Mouse (Mus musculus) layer of hippocampus, postnatal 36 days (tissue): ENCODE results near the gene Glrx5. TPM values are rescaled to one million over a fixed set of nuclear protein-coding genes. Genes with fewer than 3 reads are reported as not detected.

Experiments used
- DNase-seq, 2 experiments: peaks; one replicate each; pipeline ENCODE4 v3.0.0; 2022
- microRNA-seq, 2 experiments: library from miRNA; unstranded; fragments of <30 nt; microRNA quantifications; one replicate each; pipeline ENCODE4 v1.2.0; 2021
- total RNA-seq, 2 experiments: library from RNA; stranded (reverse); gene quantifications; 2 replicates each; pipeline ENCODE4 v1.2.3; 2021

Gene Glrx5
- total RNA-seq, 2 experiments from 2014 or later: 45.6 to 45.9 TPM

DNA sequence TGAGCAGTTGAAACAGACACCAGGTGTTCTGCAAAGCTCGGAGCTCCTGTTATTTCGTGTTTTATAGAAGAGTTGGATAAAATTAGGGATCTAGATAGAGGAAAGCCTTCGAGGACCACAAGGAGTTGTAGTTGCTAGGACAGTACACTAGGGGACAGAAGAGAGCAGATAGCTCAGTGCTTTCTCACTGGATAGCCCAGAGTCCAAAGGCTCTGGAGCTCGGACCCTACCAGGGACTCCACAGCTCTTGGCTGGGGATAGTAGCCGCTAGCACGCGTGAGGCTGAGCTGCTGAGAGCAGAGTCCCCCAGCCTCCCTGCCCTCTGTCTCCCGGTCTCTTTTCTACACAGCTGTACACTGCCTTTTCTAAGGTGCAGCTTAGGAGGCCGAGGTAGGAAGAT is 41.2 kb downstream of the Glrx5 start:
- DNase-seq: peak in 1 of 2 experiments; percentile 34

DNA sequence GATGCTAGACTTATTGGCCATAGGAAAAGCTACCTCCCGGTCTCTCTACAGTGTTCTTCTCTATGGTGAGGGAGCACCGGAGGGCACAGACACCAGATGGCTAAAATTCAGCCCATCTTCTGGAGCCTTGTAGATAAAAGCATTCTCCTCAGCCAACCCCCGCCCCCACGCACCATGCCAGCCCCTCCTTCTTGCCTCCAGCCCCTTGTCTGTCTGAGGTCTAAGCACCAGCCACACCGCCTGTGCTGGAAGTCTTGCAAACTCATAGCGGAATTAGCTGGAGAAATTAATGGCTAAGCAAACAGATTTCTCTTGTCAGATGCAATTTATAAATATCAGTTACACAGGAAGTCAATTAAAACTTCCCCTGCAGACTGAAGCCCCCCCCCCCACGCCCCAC is 43.0 kb downstream of the Glrx5 start:
- DNase-seq: no peak

DNA sequence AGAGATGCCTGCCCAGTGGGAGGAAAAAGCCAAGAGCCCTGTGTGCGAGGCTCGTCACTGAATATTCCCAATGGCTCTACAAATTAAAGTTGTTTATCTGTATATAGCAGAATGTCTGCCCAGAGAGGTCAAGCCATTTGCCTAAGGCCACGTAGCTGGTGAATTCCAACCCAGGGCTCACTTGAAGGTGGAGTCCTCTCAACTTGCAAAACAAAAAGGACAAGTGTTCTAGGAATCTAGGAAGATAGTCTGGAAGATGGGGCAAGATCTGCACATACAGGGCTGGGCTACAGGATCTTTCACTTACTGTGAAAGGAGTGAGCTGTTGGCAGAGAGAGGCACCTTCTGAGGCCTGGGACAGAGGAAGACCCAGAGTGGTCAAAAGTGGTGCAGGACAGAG is 44.0 kb downstream of the Glrx5 start:
- no peak for DNase-seq

DNA sequence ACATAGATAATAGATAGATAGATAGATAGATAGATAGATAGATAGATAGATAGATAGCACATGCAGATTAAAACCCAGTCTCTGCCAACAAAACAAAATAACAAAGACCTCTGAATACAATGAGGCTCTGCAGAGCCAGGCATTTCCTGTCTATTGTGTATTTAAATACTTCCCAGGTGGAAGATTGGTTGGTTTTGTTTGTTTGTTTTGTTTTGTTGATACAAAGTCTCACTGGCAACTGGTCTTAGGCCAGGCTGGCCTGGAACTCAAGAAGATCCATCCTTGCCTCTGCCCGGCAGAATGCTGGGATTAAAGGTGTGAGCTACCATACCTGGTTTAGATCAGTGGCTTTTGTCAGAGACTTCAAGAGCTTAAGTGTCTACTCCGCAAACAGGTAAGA is 44.7 kb downstream of the Glrx5 start:
- no peak for DNase-seq

DNA sequence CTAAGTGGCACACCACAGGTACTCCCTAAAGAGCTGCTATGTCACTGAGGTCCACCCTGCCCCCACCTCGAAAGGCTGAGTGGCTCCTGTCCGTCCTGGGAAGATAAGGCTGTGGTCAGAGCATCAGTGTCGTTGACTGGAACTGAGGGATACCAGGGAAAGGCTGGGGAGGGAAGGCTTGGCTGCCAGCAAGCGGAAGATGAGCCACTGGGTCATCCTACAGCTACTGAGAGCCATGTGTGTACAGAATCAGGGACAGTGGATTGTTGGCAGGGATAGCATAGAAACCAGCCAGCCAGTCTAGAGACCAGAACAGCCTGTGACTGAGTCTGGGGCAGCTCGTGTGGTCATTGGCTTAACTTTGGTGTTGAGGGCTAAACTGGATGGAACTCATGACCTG is 51.7 kb downstream of the Glrx5 start:
- DNase-seq: no peak

DNA sequence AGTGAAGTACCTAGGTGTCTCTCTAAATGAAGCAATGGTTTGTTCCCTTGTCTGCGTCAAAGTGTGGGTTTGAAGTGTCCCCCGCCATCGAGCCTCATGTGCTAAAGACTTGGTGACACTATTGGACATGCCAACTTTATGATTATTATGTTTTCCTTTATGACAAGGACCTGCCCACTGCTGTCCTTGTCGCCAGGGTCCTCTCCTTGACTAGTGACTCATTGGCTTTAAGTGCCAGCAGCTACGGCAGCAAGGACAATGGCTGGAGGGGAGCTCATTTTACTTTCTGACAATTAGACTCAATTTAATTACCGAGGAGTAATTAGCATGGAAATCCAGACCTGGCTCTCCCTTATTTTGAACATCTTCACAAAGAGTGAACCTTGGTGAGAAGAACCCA is 52.3 kb downstream of the Glrx5 start:
- no peak for DNase-seq

DNA sequence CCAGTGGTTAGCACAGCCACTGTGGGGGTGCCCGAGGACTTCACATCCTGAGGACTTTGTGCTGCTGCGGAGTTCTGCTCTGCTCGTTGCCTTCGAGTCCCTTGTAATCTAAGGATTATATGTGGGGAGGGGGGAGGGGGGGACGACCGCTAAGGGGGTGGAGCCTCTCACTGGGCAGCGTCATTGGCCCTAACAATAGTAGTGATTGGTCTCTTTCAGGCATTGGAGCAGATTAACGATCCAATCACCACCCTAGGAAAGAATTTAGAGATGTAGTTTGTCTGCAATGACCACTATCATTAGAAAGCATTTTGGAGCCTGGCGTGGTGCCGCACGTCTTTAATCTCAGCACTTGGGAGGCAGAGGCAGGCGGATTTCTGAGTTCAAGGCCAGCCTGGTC is 52.8 kb downstream of the Glrx5 start:
- no peak for DNase-seq

DNA sequence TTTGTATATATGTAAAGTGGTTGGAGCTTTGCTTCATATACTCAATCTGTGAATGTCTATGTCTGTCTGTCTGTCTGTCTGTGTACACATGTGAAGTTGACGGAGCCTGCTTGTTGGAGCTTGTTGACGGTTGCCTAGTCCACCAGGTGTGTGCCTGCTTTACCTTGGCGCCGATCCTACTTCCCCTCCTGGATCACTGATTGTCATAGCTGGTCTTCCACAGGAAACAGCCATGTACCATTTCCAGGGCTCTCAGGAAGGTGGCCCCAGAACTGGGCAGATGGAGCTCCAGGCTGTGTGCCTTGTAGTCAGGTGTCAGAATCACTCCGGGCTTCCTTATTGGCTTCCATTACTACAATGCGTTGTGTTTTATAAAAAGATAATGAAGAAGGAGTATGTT is 54.3 kb downstream of the Glrx5 start:
- DNase-seq: no peak

DNA sequence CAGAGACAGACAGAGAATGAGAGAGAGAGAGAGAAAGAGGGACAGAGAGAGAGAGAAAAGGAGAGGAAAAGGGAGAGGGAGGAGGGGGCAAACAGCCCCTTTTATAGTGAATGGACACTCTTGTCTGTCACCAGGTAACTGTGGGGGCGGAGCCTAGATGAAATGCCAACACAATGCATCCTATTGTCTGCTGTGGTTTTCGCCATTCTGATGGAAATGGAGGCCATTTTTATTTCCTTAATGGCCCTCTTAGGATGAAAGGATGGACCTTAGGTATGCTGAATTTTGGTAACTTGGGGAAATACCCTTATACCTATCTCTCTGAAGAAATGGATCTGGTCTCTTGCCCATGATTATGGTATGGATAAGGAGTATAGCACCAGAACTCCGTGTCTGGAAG is 54.9 kb downstream of the Glrx5 start:
- no peak for DNase-seq

DNA sequence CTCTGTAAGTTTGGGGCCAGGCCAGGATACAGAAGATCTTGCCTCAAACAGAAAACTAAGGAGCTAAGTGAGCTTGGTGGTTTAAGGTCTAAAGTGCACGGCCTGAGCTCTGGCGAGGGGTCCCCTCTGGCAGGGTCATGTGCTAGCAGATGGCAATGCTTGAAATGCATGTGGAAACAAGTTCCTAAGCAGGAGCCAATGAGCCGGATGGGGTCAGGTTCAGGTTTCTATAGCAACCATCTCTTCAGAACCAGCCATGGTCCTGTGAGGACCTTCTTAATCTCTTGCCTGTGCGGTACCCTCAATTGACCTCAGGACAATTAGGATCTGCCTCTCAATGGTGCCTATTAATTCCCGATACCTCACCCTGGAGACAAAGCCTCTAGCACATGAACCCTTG is 56.7 kb downstream of the Glrx5 start:
- no peak for DNase-seq

DNA sequence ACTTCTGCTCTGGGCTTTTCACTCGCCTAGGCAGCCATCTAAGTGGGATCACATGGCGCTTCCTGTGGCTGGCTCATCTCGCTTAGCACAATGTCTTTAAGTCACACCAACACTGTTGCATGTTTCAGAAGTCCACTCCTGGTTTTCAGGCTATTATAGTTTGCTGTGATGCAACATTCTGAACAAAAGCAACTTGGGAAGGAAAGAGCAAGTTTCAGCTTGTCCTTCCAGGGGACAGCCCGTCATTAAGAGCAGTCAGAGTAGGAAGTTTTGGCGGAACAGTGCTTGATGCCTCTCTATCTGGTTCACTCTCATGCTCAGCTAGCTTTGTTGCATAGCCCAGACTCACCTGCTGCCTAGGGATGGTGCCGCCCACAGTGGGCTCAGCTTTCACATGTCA is 59.1 kb downstream of the Glrx5 start:
- DNase-seq: no peak

Small RNAs within 50 kb of the gene (microRNA-seq; reads per million reads assigned to microRNA genes)
- gene Mir3069: 13.7 to 17.1 reads per million in 2 experiments

Other genes with a start within 250 kb of the Glrx5 start
- 100 to 1,000 TPM in 1 of 2 experiments, 10 to 100 TPM in 1; 91.9 to 104 TPM for gene Clmn, start 167.6 kb upstream of the Glrx5 start, total RNA-seq
- gene Syne3, start 22.9 kb upstream of the Glrx5 start, total RNA-seq: 1 to 10 TPM; 1.3 to 2.0 TPM
- not detected for gene Tcl1b2, start 113.3 kb downstream of the Glrx5 start, total RNA-seq
- not detected for gene Tcl1b1, start 127.0 kb downstream of the Glrx5 start, total RNA-seq
- gene Tcl1b5, start 143.7 kb downstream of the Glrx5 start, total RNA-seq: not detected
- not detected for gene Tcl1b3, start 158.4 kb downstream of the Glrx5 start, total RNA-seq
- not detected for gene Tcl1b4, start 169.3 kb downstream of the Glrx5 start, total RNA-seq
- not detected for gene Tcl1, start 190.1 kb downstream of the Glrx5 start, total RNA-seq